15 mouse cellular contexts compared by ENCODE assay signal in genomic region chr8:75204190-75204868, GRCm38 (mm10). TPM values are rescaled to one million over a fixed set of nuclear protein-coding genes. Genes with fewer than 3 reads are reported as not detected.
"Had no signal": no experiment of that assay in that cellular context is flagged by ENCODE, and none has a peak within 500 bp of the region (broad histone marks: within the 10 kb centered on the region; RNA-seq: fewer than 3 reads in every experiment).

No protein-coding gene starts in this region.

- ATAC-seq: liver, embryonic 12.5 days had no signal

- DNase-seq: kidney, adult 18-20 months; kidney, adult 9 months; kidney, postnatal 25 days; liver; lung, adult 18-20 months; lung, postnatal 10 days; lung, postnatal 36 days; midbrain, embryonic 14.5 days; right cerebral cortex, postnatal 14 days; right cerebral cortex, postnatal 4 days; thymus, adult 2 months; thymus, postnatal 14 days; thymus, postnatal 4 days had no signal

RNA-seq across cellular contexts. Expression of gene Rasd2, which starts 9.4 kb away (rescaled TPM):
- total RNA-seq: megakaryocyte-erythroid progenitor cell, adult 5-6 weeks had no signal
